Mouse (Mus musculus) gastrocnemius, postnatal 36 days (tissue): ENCODE measurements at regions not wholly inside any gene's neighbourhood (a gene's known extent, or its start where the extent isn't known, plus 50 kb on each side); places are given as distances from the start of the nearest gene placed in this dataset.

Experiments used
- DNase-seq, 2 experiments: peaks; one replicate each; pipeline ENCODE4 v3.0.0; 2022
- intact Hi-C: fragments of 180-260 bp; cut with DNase I; formaldehyde crosslinking; loops from one replicate; pipeline ENCODE4 v1.15.1; 2025

GRCm38 (mm10) chr4:45746451-45746850, 52.4 kb upstream of the Aldh1b1 start:
- intact Hi-C loops: no loop called here
- no peak for DNase-seq

GRCm38 (mm10) chr4:45745746-45746145, 53.1 kb upstream of the Aldh1b1 start:
- no peak for DNase-seq
- intact Hi-C loops: no loop called here

GRCm38 (mm10) chr4:45744849-45745407, 53.9 kb upstream of the Aldh1b1 start:
- intact Hi-C loops: no loop called here
- no peak for DNase-seq

GRCm38 (mm10) chr4:45740779-45741365, 58.0 kb upstream of the Aldh1b1 start:
- no peak for DNase-seq
- intact Hi-C loops: no loop called here

GRCm38 (mm10) chr4:45740319-45740718, 58.5 kb upstream of the Aldh1b1 start:
- DNase-seq: no peak
- intact Hi-C loops: no loop called here

GRCm38 (mm10) chr4:45739696-45740095, 59.1 kb upstream of the Aldh1b1 start:
- intact Hi-C loops: no loop called here
- DNase-seq: no peak

- no peak for DNase-seq
- intact Hi-C loops: no loop called here
These were observed 59.7 kb upstream of the Aldh1b1 start for GRCm38 (mm10) chr4:45739168-45739567.

- no peak for DNase-seq
- intact Hi-C loops: no loop called here
These were observed 60.1 kb upstream of the Aldh1b1 start for GRCm38 (mm10) chr4:45738746-45739145.

GRCm38 (mm10) chr4:45736215-45736815, 62.5 kb upstream of the Aldh1b1 start:
- intact Hi-C loops: no loop called here
- DNase-seq: no peak

- no peak for DNase-seq
- intact Hi-C loops: no loop called here
These were observed 64.8 kb upstream of the Aldh1b1 start for GRCm38 (mm10) chr4:45734011-45734410.

- intact Hi-C loops: no loop called here
These were observed 67.7 kb upstream of the Aldh1b1 start for GRCm38 (mm10) chr4:45730862-45731831.

GRCm38 (mm10) chr4:45729801-45730200, 69.0 kb upstream of the Aldh1b1 start:
- intact Hi-C loops: no loop called here
- DNase-seq: no peak

More at GRCm38 (mm10) chr4:45730862-45731831, 67.7 kb upstream of the Aldh1b1 start:
- DNase-seq: no peak

- DNase-seq: no peak
- intact Hi-C loops: no loop called here
These were observed 70.0 kb upstream of the Aldh1b1 start for GRCm38 (mm10) chr4:45728825-45729224.

GRCm38 (mm10) chr4:45727915-45728314, 70.9 kb upstream of the Aldh1b1 start:
- intact Hi-C loops: no loop called here
- no peak for DNase-seq

GRCm38 (mm10) chr4:45727474-45727873, 71.3 kb upstream of the Aldh1b1 start:
- intact Hi-C loops: no loop called here
- no peak for DNase-seq

- DNase-seq: no peak
- intact Hi-C loops: no loop called here
These were observed 72.0 kb upstream of the Aldh1b1 start for GRCm38 (mm10) chr4:45726783-45727182.

GRCm38 (mm10) chr4:45725055-45725910, 73.5 kb upstream of the Aldh1b1 start:
- intact Hi-C loops: no loop called here
- no peak for DNase-seq

- intact Hi-C loops: no loop called here
- no peak for DNase-seq
These were observed 78.5 kb upstream of the Aldh1b1 start for GRCm38 (mm10) chr4:45720352-45720751.

- no peak for DNase-seq
- intact Hi-C loops: no loop called here
These were observed 79.3 kb upstream of the Aldh1b1 start for GRCm38 (mm10) chr4:45719564-45719963.

- DNase-seq: no peak
- intact Hi-C loops: no loop called here
These were observed 82.9 kb upstream of the Aldh1b1 start for GRCm38 (mm10) chr4:45715878-45716277.
